Mouse (Mus musculus) monocyte, adult 2 months (primary cell): ENCODE measurements around the gene Spint2.

ENCODE experiments used
- DNase-seq, 2 experiments: peaks; one replicate each; pipeline ENCODE4 v3.0.0; 2022; ENCODE audit warnings: low spot score in 2 of 2, low read depth in 1 of 2

The Spint2 gene

DNA sequence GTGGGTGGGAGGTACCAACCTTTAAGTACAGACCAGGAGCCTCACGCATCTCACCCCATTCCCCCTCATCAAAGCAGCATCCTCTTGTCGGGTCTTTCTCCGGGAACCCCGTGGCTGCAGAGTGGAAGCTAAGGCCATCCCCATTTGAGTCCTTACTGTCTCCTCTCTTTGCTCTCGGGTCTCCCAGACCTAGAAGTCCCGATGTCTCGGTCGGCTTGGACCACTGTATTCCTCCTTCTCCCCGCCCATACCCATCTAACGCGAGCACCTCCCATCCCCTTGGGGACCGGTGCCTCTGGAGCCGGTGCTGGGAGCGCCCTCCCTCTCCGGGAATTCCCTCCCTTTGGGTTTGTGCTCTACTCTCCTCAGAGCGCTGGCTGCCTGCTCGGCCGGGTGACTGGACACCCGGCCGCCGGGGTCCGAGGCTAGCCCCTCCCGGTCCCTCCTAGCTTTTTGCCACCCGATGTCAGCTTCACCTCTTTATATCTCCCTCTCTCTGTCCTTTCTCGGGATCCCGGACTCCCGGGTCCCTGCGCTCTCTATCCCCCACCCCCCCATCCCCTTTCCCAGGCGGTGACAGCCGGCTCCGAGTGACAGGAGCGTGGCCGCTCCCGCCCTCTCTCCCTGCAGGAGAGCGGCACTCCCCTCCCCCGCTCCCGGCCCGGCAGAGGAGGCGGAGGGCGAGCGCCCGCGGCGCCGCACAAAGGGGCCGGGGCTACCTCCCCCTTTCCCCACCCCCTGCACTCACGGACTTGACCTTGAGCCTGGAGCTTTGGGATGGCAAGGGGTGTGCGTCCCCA lies 23.0 kb upstream of the Spint2 start:
- no peak for DNase-seq

DNA sequence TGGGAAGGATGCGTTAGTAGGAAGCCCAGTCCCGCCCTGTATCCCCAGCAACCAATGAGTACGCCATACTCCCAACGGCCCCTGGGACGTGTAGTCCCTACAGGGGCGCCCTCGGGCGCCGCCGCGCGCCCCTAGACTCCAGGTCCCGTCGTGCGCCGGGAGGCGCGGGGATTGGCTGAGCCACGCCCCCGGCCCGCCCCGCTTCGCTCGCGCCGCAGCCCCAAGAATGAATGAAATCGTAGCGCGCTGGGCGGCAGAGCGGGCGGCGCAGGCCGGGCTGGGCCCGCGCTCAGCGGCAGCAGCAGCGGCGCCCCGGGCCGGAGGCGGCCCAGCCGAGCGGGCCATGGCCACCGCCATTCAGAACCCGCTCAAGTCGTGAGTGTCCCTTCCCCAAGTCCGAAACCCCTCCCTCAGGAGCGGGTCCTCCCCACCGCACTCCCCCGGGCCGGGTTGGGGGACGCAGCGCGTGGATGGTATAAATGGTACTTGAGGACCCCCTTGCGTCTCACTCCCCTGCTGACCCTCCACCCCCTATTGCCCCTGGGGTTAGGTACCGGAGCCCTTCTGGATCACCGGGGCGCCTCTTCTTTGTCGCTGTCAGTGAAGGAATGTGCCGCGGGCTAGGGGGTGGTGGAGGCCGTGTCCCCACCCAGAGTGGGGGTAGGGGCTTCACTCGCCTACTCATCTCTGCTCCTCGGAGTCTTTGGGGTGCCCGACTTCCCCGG lies 22.2 kb upstream of the Spint2 start, which contains the start of gene Dpf1:
Gene Dpf1, plus strand, starts transcription at position 214 of the 725 bp plus-strand sequence.
- DNase-seq: no peak

DNA sequence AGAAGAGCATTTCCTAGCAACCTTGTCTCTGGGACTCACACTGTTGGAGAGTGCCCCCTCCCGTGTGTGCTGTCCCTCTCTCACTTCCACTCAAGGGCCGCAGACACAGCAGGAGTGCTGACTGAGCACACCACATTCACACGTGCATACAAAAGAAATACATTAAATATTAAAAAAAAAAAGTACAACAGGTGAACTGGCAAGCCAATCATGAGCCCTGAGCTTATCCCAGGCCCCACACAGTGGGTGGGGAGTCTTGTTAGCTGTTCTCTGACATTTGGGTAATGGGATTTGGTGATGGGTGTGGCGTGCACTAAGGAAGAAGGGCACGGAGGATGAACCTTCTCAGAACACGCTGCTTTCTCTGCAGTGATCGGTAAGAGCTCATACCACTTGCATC lies 20.9 kb upstream of the Spint2 start:
- no peak for DNase-seq

DNA sequence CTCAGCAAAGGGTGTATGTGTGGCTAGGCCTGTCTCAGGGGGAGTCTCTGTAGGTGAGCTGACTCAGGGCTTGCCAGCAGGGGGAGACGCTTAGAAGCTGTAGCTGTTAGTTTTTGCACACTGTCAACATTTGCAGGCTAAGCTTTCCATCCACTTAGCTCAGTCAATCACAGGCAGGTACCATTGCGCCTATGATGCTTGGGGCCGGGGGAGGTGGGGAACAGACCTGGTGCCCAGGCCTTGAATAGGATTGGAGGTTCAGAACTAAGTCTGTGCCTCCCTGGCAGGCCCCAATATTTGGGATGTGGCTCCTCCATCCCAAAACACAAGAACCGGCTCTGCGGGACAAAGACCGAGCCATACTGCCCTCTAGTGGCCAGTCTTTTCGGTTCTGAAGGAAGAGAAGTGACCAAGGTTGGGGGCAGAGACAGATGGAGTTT lies 19.4 kb upstream of the Spint2 start:
- DNase-seq: peak in 1 of 2 experiments; percentile 24

DNA sequence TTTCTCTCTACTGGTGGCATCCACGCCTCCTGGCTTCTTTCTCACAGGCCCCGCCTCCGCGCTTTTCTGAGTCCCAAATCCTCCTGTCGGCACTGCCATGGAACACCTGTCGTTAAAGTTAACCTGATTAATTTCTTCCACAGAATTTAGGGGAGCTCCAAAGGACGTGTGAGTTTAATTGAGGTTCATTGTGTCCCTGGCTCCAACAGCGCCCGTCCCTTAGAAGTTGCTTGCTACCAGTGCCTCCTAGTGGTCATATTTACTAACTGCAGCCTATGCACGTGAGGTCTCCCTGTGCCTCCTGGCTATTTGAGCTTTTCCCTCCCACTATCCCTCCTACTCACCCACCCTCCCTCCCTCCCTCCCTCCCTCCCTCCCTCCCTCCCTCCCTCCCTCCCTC lies 15.3 kb upstream of the Spint2 start:
- peak in 1 of 2 experiments; percentile 19 for DNase-seq

DNA sequence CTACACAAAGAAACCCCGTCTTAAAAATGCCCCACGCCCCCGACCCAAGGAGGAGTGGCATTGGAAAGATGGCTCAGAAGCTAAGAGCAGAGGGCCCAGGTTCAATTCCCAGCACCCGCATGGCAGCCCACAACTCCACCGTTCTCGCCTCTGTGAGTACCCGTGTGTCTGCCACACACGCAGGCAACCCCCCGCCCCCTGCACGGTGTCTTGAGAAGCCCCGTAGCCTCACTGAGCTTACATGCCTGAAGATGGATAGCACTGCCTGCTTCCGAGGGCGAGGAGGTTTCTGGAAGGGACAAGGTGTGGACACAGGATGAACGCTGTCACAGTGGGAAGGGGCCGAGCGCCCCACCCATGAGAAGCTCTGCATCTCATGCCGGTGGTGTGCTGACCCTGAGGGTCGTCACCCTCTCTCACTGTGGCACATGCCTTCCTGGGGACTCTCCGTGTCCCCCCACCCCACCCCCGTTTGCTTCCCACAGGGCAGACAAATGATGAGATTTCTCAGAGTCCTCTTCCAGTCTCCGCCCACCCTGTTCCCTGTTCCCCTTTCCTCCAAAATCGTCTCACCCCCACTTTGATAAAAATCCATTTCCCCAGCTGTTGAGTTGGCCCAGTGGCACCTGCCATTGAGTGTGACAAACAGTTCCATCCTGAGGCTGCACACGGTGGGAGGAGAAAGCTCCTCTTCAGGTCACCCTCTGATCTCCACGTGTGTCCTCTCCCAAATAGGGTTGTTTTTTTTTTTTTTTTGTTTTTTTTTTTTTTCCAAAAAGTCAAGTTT lies 14.3 kb upstream of the Spint2 start:
- no peak for DNase-seq

DNA sequence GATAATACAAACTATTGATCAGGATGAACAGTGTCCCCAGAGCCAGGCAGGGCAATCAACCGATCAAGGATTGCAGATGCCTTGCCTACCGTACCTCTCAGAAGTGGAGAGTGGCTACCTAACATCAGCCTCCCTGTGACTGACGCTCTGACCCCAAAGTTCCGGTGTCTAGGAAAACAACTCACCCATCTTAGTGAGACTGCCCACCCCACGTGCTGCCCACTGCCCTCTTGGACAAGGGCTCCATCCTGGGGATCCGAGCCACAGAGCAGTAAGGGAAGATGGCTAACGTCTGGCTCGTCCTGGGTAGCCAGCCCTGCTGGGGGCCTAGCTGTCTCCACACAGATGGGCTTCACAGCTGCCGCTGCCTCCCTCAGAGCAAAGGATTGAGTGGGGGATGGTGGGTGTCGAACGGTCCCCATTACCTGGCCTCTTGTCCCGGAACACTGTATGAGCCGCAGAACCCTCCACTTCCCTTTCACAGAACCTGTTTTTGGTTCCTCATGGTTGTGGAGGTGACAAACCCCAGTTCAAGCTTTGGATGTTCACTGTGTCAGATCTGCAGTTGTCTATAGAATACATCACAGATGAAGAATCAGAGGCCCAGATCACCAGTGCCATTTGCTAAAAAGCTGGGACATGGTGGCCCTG lies 12.5 kb upstream of the Spint2 start:
- DNase-seq: no peak

DNA sequence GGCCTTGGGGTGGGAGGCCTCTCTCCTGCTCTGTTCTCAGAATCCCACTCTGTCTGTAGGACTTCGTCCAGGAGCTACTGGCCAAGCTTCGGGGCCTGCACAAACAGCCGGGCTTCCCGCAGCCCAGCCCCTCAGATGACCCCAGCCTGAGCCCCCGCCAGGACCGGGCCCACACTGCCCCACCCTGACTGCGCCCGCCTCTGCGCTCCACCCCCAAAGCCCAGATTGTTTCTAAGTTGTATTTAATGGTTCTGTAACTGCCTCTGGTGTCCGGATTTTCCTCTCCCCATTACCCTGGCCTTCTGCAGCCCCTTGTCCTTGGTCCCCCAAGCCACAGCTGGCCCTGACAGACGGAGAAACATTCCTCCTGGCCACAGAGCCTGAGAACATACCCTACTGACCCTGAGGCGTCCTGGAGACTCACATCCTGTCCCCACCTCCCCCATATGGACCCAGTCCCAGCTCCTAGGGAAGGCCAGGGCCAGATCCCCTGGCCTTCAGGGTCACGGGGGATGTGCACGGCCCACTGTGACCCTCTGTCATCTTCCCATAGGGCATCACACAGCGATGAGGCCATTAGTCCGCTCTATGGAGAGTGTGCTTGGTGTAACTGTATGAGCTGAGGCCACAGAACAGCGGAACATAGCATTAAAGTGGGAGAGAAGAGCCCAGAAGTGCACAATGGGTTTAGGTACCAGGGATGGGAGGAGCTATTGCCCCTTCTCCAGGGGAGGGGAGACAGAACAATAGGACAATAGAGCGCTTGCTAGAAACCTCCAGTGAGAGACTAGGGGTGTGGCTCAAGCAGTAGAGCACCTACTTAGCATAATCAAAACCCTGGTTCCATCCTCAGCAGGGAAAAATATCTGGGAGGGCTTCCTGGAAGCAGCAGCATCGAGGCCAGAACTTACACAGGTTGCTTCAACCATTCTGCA lies 11.7 kb upstream of the Spint2 start:
- no peak for DNase-seq

DNA sequence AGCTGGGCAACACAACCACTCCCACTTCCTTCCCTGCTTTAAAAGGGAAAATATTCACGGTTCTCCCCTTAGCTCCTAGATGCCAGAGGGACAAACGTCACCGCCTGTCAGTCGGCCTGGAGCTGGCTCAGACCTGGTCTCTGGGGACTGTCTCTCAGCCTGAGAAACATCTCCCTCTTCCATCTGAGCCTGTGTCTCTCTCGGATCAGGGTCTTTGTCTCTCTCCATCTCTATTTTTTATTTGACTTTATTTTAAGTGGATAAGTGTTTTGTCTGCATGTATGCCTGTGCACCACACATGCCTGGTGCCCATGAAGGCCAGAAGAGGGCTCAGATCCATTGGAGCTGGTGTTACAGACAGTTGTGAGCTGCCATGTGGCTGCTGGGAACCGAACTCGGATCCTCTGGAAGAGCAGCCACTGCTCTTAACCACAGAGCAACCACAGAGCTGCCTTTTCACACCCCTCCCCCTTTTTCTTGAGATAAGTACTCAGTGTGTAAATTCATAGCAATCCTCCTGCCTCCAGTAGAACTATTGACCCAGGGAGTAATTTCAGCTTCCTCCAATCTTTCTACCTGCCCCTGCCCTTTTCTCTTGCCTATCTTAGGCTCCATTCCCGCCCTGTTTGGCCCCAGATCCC lies 10.9 kb upstream of the Spint2 start:
- no peak for DNase-seq

DNA sequence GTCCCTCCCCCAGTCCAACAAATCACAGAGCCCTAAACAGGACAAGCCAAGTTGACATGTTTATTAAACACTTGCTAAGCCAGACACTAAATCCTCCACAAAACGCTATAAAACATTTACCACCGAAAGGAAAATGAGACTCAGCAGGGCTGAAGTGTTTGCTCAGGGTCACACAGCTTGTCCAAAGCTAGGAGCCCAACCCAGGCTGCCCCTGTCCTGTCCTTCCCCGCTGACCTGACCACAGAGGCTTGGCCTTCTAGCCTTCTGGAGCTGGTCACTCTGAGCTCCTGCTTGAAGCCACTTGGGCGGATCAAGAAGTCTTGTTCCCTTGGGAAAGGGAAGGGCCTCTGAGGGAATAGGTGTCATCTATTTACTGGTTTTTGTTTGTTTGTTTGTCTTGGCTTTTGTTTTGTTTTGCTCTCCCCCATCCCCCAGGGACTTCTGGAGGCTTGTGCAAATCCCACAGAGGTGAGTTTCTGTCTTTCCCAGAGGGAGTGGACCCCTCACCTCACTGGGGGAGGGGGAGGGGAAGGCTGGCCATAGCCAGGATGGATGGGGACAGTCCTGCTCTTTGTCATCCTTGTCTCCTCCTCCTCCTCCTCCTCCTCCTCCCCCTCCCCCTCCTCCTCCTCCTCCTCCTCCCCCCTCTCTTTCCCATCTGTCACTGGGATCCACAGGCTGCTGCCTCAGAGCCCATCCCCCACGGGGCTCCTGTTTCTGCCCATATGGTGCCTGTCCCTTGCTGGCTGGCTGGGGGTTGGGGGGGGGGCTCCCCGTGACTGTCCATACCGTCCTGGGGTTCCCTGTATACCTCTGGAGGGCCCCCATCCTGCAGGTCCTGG lies 10.1 kb upstream of the Spint2 start:
- no peak for DNase-seq

DNA sequence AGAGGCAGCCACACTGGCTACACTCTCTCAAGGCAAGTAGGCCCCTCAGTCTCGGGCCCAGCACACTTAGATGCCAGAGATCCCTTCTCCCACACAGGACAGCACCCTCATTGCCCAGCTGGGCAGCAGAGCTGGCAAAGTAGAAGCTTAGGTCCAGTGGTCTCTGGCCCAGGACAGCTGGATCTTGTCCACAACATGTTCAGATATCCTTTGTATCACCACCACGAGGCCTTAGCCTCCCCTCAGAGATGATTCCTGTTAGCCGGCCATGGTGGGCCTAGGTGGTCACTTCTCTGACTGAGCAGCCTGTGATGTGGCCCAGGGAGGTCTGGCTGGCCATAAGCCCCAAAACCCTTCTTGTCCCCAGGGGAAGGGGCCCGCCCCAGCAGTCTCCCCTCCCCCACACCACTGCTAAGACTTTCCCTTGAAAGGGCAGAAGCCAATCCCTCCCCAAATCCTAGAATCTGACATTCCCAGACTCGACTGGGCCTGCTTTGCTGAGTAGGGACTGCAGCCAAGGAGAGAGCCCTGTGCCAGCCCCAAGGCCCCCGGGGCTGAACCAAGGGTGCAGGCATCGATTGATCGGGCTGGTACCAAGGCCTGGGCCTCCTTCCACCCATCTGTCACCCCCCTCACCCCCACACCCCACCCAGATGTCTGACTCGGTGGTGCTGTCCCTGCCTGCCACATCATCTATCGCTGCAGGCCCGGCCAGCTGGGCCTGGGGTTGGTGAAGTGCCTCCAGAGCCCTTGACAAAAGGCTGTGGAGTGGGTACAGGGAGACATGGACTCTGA lies 9.2 kb upstream of the Spint2 start:
- no peak for DNase-seq

DNA sequence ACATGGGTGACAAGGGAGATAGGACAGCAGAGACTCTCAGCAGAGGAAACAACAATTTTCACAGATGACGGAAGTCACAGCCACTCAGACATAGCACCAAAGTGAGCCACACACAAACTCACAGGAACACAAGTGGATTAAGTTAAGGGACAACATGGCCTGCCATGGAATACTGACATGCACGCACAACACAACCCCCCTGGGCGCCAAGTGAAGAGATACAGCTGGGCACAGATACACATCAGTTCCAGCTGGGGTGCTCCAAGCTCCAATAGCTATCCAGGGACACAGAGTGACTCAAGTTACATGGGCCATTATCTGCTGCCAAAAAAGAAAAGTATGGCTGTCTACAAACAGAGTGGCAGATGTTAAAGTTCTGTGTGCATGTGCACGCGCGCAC lies 8.1 kb upstream of the Spint2 start:
- DNase-seq: no peak

DNA sequence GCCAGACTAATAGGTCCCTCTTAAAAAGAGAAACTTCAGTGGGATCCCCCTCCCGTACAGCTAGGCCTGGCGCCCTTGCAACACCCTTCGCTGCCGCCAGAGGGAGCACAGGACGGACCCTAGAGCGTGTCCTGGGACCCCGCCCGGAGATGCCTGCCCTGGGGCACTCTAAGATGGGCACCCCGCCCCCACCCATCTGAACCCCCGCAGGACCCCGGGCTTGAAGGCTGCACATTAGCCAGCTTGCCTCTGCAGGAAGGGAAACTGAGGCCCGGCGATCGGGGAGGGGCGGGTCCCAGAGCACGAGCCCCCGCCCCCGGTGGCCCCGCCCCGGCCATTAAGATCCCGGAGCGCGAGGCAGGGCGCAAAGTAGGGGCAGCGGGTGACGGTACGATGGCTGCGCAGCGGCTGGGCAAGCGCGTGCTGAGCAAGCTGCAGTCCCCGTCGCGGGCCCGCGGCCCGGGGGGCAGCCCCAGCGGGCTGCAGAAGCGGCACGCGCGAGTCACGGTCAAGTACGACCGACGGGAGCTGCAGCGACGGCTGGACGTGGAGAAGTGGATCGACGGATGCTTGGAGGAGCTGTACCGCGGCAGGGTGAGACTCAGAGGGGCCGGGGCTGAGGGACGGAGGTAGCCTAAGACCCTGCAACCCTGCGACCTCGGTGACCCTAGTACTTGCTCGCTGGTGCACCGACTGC lies 7.4 kb upstream of the Spint2 start, which contains the start of gene Ppp1r14a:
Gene Ppp1r14a, plus strand, starts transcription at position 367 of the 697 bp plus-strand sequence.
- no peak for DNase-seq

DNA sequence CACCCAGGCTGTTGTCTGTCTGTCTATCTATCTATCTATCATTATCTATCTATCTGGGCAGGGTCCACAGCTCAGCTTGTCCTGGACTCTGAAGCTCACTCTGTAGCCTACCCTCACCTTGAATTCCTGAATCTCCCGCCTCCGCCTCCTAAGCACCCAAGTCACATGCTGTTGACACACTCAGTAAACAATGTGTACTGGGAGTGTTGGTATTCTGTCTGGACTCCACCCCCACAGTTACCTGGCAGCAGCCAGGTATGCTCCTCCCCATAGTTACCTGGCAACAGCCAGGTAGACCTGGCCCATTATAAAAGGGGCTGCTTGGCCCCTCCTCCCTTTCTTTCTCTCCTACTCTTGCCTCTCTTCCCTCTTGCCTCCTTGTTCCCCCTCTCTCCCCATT lies 6.4 kb upstream of the Spint2 start:
- no peak for DNase-seq

DNA sequence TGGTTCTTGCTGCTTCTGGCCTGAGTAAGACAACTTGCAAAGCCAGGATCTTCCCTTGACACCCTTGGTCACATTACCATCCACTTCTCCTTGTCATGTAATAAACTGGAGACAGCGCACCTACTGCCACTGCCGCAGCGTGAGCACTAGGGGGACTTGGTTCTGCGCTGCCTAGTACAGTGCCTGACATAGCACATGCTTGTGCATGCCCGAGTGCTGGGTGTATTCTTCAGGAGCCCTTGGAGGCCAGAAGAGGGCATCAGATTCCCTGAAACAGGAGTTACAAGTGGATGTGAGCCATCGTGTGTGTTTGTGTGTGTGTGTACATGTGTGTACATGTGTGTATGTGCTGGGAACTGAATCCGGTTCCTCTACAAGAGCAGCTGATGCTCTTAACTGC lies 5.8 kb upstream of the Spint2 start:
- DNase-seq: no peak

DNA sequence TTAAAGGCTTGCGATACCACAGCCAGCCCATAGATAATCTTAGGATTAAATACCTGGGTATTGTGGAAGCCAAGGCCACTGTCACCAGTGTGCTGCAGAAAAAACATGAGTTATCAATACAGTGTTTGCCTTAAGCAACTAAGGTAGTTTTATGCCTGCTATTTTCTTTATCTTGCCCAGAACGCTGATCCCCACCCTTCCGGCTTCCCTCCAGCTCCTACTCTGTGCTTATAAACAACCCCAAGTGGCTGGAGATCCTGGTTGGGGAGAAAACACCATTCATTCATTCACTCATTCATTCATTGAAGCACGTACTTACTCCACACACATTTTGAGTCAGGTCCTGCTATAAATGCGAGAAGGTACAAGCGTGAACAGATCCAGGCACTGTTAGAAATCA lies 2.8 kb upstream of the Spint2 start:
- no peak for DNase-seq

DNA sequence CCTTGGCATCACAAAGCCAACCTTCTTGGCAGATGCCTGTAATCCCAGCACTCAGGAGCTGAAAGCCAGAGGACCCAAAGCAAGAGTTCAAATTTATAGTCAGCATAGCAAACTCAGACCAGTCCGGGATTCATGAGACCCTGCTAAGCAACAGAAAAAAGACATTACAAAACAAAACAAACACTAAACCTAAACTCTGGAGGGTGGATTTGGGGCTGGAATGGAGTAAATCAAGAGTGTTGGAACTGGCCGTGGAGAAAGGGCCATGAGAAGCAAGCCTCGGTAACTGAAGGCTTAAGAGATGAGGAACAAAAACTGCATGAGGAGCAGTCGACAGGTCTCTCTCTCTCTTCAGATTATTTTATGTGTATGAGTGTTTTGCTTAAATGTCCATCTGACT lies 2.2 kb upstream of the Spint2 start:
- no peak for DNase-seq
